Mouse (Mus musculus) limb, embryonic 10.5 days (tissue): ENCODE results near the gene Zfp983. TPM values are rescaled to one million over a fixed set of nuclear protein-coding genes. Genes with fewer than 3 reads are reported as not detected.

Experiments
- DNase-seq: peaks from one replicate; pipeline ENCODE4 v3.0.0-alpha.2; 2017; ENCODE audit warnings: low spot score
- H3K27ac ChIP-seq: fragments of 300-500 bp; sonication (generic); 2 replicates; pipeline ENCODE4 v1.5.1; 2016; ENCODE audit warnings: mild to moderate bottlenecking
- H3K27me3 ChIP-seq: fragments of 300-500 bp; sonication (generic); 2 replicates; pipeline ENCODE4 v1.6.1; 2016; ENCODE audit warnings: low read depth, mild to moderate bottlenecking; ENCODE audit not compliant: poor library complexity, severe bottlenecking
- H3K36me3 ChIP-seq: fragments of 300-500 bp; sonication (generic); 2 replicates; pipeline ENCODE4 v1.6.1; 2016; ENCODE audit warnings: mild to moderate bottlenecking, moderate library complexity
- H3K4me1 ChIP-seq: fragments of 300-500 bp; sonication (generic); 2 replicates; pipeline ENCODE4 v1.6.1; 2016
- H3K4me3 ChIP-seq: fragments of 300-500 bp; sonication (generic); 2 replicates; pipeline ENCODE4 v1.5.1; 2016; ENCODE audit warnings: mild to moderate bottlenecking, moderate library complexity
- H3K9me3 ChIP-seq: fragments of 300-500 bp; sonication (generic); replicated peaks from 2 replicates; pipeline ENCODE4 v1.6.1; 2016; ENCODE audit warnings: mild to moderate bottlenecking
- WGBS: fragments of 180-500 bp; shearing (Covaris S2); methylation state at CpG from one replicate; pipeline ENCODE4 v1.1.7; 2016; 5-methylcytosine and 5-hydroxymethylcytosine counted together
- polyA plus RNA-seq: library from polyadenylated mRNA; unstranded; fragments of >200 nt; fragmentation: Nextera tagmentation; extraction: Ambion mirVana; gene quantifications from 2 replicates; pipeline ENCODE4 v1.2.1, GENCODE M21; 2016

Zfp983 gene
- polyA plus RNA-seq, 1 experiment from 2014 or later = 4.1 TPM

DNA sequence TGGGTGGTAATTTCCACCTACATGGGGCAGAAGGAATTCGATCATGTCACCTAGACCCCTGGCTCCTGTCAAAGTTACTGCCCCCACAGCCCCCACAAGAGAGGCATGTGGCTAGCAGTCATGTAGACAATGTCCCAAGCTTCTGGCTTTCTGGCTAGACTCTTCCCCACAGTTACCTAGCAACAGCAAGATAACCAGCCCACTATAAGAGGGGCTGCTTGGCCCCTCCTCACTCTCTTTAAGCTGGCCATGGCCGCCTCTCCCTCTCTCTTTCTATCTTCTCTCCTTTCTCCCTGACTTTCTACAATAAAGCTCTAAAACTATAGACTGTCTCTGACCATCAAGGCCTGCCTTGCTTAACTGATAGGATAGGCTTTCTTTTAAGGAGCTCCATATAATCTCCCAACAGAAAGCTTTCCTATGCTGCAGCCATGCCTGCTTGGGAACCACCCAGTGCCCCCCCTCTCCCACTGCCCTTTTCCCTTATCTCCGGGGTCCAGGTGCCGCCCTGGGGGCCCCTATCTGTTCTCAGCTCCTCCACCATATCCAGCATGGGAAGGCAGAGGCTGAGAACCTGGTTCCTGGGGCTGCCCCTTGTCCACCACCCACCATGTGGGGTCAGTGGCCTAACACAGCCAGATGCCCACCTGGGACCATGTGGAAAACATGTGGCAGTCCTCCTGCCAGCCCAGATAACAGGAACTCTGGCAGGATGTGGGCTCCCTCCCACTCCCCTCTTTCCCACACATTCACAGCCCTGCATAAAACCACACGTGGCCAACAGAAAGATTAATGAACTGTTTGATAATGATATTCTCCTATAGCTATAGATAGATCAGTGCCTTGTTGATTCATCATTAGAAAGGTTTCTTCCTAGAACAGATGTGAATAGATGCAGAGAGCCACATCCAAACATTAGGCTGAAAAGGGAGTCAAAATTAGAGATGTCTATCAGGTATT is 52.1 kb downstream of the Zfp983 start:
- no peaks in the 10 kb centered on the region for H3K9me3 ChIP-seq
- H3K27ac ChIP-seq = no peak overlapping the region
- no peaks in the 10 kb centered on the region for H3K27me3 ChIP-seq
- 50% methylated on average over 5 of the region's 5 CpGs for WGBS
- DNase-seq = no peak
- H3K4me3 ChIP-seq = no peak overlapping the region
- H3K4me1 ChIP-seq = peaks cover 4% of the 10 kb centered on the region; the same call in 1 of the 2 replicates
- H3K36me3 ChIP-seq = no peaks in the 10 kb centered on the region

GRCm38 (mm10) chr17:21703414-21703813 is 53.0 kb downstream of the Zfp983 start:
- H3K4me3 ChIP-seq = no peak overlapping the region
- H3K36me3 ChIP-seq = no peaks in the 10 kb centered on the region
- no peak for DNase-seq
- 91% methylated on average over 1 of the region's 1 CpGs for WGBS
- H3K27me3 ChIP-seq = no peaks in the 10 kb centered on the region
- H3K9me3 ChIP-seq = no peaks in the 10 kb centered on the region
- H3K4me1 ChIP-seq = peaks cover 5% of the 10 kb centered on the region
- H3K27ac ChIP-seq = no peak overlapping the region

DNA sequence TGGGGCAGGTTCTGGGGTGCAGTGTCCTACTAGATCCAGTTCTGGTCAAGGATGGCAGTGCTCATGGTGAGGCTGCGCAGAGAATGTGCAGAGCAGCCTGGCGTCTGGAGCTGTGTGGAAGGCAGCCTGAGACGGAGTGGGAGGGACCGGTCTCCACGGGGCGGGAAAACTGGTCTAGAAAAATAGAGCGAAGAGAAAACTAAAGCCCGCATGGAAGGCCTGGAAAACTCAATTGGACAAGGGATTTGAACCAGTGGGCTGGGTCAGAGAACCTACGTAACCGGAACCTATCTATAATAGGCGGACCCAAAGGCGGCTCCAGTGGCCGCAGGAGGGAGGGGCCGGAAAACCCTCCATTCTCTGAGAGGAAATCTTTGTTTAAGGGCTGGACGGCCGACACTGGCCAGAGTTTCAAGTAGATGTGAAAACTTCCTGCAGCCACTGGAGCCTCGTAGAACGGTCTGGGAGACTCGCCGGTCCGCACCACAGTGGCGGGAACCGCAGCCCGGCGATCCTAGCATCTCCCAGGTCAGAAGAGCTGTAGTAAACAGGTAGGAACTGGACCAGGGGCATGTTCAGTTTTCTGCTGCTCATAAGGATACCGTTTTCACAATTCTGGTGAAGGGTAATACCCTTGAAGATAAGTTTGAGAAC is 57.0 kb downstream of the Zfp983 start, which contains the start of gene Zfp760:
TSS of gene Zfp760 (plus strand) at position 399 of the 654 bp plus-strand sequence.
- peaks cover 12% of the 10 kb centered on the region for H3K4me1 ChIP-seq
- WGBS = 7% methylated on average over 26 of the region's 26 CpGs
- H3K27me3 ChIP-seq = no peaks in the 10 kb centered on the region
- DNase-seq = peak; percentile 82
- peak within 1 kb of the TSS; percentile 92 for H3K27ac ChIP-seq
- H3K9me3 ChIP-seq = no peaks in the 10 kb centered on the region
- peaks cover 31% of the 10 kb centered on the region for H3K36me3 ChIP-seq
- peak within 1 kb of the TSS; percentile 65 for H3K4me3 ChIP-seq

GRCm38 (mm10) chr17:21708401-21708800 is 58.0 kb downstream of the Zfp983 start:
- WGBS = 78% methylated on average over 2 of the region's 2 CpGs
- H3K4me3 ChIP-seq = peak overlapping the region; percentile 65
- no peaks in the 10 kb centered on the region for H3K27me3 ChIP-seq
- H3K27ac ChIP-seq = peak overlapping the region; percentile 92
- H3K4me1 ChIP-seq = peaks cover 12% of the 10 kb centered on the region
- DNase-seq = no peak
- H3K36me3 ChIP-seq = peaks cover 41% of the 10 kb centered on the region
- no peaks in the 10 kb centered on the region for H3K9me3 ChIP-seq

Other genes starting within 250 kb of the Zfp983 start
- 2.7 and 3.4 TPM in 2 replicates for gene Zfp54, start 227.4 kb upstream of the Zfp983 start, polyA plus RNA-seq
- gene Zfp51, start 200.2 kb upstream of the Zfp983 start, polyA plus RNA-seq = 12.7 and 15.6 TPM in 2 replicates
- gene Zfp53, start 161.6 kb upstream of the Zfp983 start, polyA plus RNA-seq = 7.2 and 9.2 TPM in 2 replicates
- 2.0 and 2.6 TPM in 2 replicates for gene Zfp52, start 115.1 kb upstream of the Zfp983 start, polyA plus RNA-seq
- gene Zfp948, start 83.6 kb upstream of the Zfp983 start, polyA plus RNA-seq = 13.0 and 13.5 TPM in 2 replicates
- gene Gm10226, start 41.2 kb downstream of the Zfp983 start, polyA plus RNA-seq = 4.8 and 6.0 TPM in 2 replicates
- 16.1 and 19.6 TPM in 2 replicates for gene Zfp760, start 57.1 kb downstream of the Zfp983 start, polyA plus RNA-seq
- gene Zfp229, start 80.2 kb downstream of the Zfp983 start, polyA plus RNA-seq = 5.0 and 8.6 TPM in 2 replicates
- 5.9 and 7.1 TPM in 2 replicates for gene Zfp820, start 195.1 kb downstream of the Zfp983 start, polyA plus RNA-seq